Mouse (Mus musculus) forebrain, embryonic 11.5 days (tissue): ENCODE measurements around the gene Sacs. TPM values are rescaled to one million over a fixed set of nuclear protein-coding genes. Genes with fewer than 3 reads are reported as not detected.
"Not testable (repeated sequence)": the region's sequence is repeated elsewhere in the genome, so short reads cannot be mapped to it uniquely, and the experiment has no call there.

ENCODE experiments used
- ATAC-seq: fragments of 200-750 bp; cut with Nextera tagmentation; replicated peaks from 2 replicates; pipeline ENCODE4 v1.8.0; 2017; ENCODE audit warnings: moderate TSS enrichment; ENCODE audit not compliant: low FRiP score
- DNase-seq: peaks from one replicate; pipeline ENCODE4 v3.0.0-alpha.2; 2017; ENCODE audit warnings: low spot score
- H3K27ac ChIP-seq: fragments of 300-500 bp; sonication (generic); 2 replicates; pipeline ENCODE4 v1.5.1; 2014; ENCODE audit warnings: low read depth, low read length
- H3K27me3 ChIP-seq: fragments of 300-500 bp; sonication (generic); 2 replicates; pipeline ENCODE4 v1.6.1; 2014; ENCODE audit warnings: mild to moderate bottlenecking, low read length, mixed read lengths; ENCODE audit not compliant: control insufficient read depth, insufficient read depth
- H3K36me3 ChIP-seq: fragments of 300-500 bp; sonication (generic); 2 replicates; pipeline ENCODE4 v1.6.1; 2014; ENCODE audit warnings: mild to moderate bottlenecking, low read length, moderate library complexity, mixed read lengths; ENCODE audit not compliant: control insufficient read depth, insufficient read depth
- H3K4me1 ChIP-seq: fragments of 300-500 bp; sonication (generic); replicated peaks from 2 replicates; pipeline ENCODE4 v1.6.1; 2014; ENCODE audit warnings: low read length, mixed read lengths; ENCODE audit not compliant: control insufficient read depth, insufficient read depth
- H3K4me2 ChIP-seq: fragments of 300-500 bp; sonication (generic); 2 replicates; pipeline ENCODE4 v1.6.1; 2014; ENCODE audit warnings: low read depth, mild to moderate bottlenecking, low read length, moderate library complexity, mixed read lengths; ENCODE audit not compliant: severe bottlenecking
- H3K4me3 ChIP-seq: fragments of 300-500 bp; sonication (generic); 2 replicates; pipeline ENCODE4 v1.5.1; 2014; ENCODE audit warnings: low read depth, low read length
- H3K9ac ChIP-seq: fragments of 300-500 bp; sonication (generic); 2 replicates; pipeline ENCODE4 v1.6.1; 2014; ENCODE audit warnings: low read length
- H3K9me3 ChIP-seq: fragments of 300-500 bp; sonication (generic); 2 replicates; pipeline ENCODE4 v1.6.1; 2016; ENCODE audit warnings: low read length, mixed read lengths; ENCODE audit not compliant: control insufficient read depth
- WGBS: fragments of 180-500 bp; shearing (Covaris S2); extraction: QIAGEN DNeasy Blood & Tissue Kit; methylation state at CpG from one replicate; pipeline ENCODE4 v1.1.7; 2014; 5-methylcytosine and 5-hydroxymethylcytosine counted together
- polyA plus RNA-seq: library from polyadenylated mRNA; unstranded; fragments of >200 nt; fragmentation: Nextera tagmentation; extraction: Ambion mirVana; gene quantifications from 2 replicates; pipeline ENCODE4 v1.2.1, GENCODE M21; 2014

Gene Sacs
- polyA plus RNA-seq, 1 experiment from 2014 or later: 6.0 TPM

DNA sequence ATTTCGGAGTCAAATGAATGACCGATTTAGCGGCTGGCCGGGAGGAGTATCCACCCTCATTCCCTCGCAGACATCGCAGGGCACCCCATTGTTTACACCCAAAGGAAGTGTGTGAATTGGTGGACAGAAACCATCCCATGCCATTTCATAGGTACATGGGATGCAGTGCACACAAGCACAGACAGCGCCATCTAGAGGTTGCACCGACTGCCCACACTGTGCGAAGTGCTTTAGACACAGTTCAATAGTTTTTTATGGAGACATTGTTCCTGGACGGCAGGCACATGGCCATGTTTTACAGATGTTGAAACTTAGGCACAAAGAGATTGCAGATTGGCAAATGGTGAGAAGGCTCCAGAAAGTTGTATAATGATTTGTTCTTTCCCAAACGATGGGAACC, 5.6 kb downstream of the Sacs start:
- H3K27me3 ChIP-seq: no peaks in the 10 kb centered on the region
- no peak overlapping the region for H3K27ac ChIP-seq
- H3K9me3 ChIP-seq: no peaks in the 10 kb centered on the region
- DNase-seq (peak; percentile 74), ATAC-seq (no peak)
- no peak overlapping the region for H3K4me2 ChIP-seq
- WGBS: 40% methylated on average over 11 of the region's 11 CpGs
- 0 out of 2 replicates have a peak, but pooled peaks cover 2% of the 10 kb centered on the region for H3K4me1 ChIP-seq
- H3K36me3 ChIP-seq: no peaks in the 10 kb centered on the region
- H3K4me3 ChIP-seq: no peak overlapping the region
- H3K9ac ChIP-seq: no peak overlapping the region

DNA sequence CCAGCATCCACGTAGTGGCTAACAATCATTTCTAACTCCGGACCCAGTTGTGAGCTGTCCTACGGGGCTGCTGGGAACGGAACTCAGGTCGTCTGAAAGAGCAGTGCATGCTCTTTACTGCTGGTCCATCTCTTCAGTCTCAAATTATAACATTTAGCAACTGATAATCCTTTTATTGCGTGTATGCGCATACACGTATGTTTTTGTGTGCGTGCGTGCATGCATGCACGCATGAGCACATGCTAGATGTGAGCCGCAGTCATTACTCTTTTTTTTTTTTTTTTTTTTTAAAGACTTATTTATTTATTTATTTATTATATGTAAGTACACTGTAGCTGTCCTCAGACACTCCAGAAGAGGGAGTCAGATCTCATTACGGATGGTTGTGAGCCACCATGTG, 12.2 kb downstream of the Sacs start:
- not testable (repeated sequence) for H3K9ac ChIP-seq, H3K36me3 ChIP-seq, DNase-seq, H3K4me1 ChIP-seq, H3K4me2 ChIP-seq, H3K4me3 ChIP-seq, H3K27ac ChIP-seq, ATAC-seq, H3K9me3 ChIP-seq, H3K27me3 ChIP-seq
- 93% methylated on average over 12 of the region's 13 CpGs for WGBS

- Histone ChIP-seq H3K4me1 (no peaks in the 10 kb centered on the region), H3K4me2 (no peak overlapping the region), H3K27me3 (no peaks in the 10 kb centered on the region), H3K4me3 (no peak overlapping the region), H3K9me3 (no peaks in the 10 kb centered on the region), H3K9ac (no peak overlapping the region), H3K36me3 (no peaks in the 10 kb centered on the region), H3K27ac (no peak overlapping the region)
- ATAC-seq (no peak), DNase-seq (peak; percentile 38)
- WGBS: 85% methylated on average over 6 of the region's 6 CpGs
Observed at GRCm38 (mm10) chr14:61154900-61155585, 16.8 kb downstream of the Sacs start.

GRCm38 (mm10) chr14:61155687-61156086, 17.4 kb downstream of the Sacs start:
- H3K4me3 ChIP-seq: no peak overlapping the region
- DNase-seq (no peak), ATAC-seq (no peak)
- H3K27ac ChIP-seq: no peak overlapping the region
- H3K4me2 ChIP-seq: no peak overlapping the region
- no peak overlapping the region for H3K9ac ChIP-seq
- no peaks in the 10 kb centered on the region for H3K4me1 ChIP-seq
- H3K9me3 ChIP-seq: no peaks in the 10 kb centered on the region
- H3K27me3 ChIP-seq: no peaks in the 10 kb centered on the region
- H3K36me3 ChIP-seq: no peaks in the 10 kb centered on the region

DNA sequence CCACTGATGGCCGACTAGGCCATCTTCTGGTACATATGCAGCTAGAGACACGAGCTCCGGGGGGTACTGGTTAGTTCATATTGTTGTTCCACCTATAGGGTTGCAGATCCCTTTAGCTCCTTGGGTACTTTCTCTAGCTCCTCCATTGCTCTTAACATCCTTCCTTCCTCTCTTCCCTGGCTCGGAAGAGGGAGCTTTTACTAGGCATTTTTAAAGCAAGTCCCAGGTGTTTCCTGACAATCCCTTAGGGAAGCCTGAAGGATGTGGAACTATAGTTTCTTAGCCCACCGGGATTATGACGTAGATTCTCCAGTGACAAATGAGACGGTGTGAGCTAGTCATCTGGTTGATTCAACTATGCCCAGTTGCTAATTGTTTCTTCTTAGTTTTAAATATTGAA, 19.2 kb downstream of the Sacs start:
- H3K9ac ChIP-seq, H3K4me3 ChIP-seq, H3K9me3 ChIP-seq, ATAC-seq, H3K27me3 ChIP-seq, H3K4me2 ChIP-seq, H3K36me3 ChIP-seq, H3K27ac ChIP-seq, DNase-seq, H3K4me1 ChIP-seq: not testable (repeated sequence)
- 91% methylated on average over 4 of the region's 7 CpGs for WGBS

DNA sequence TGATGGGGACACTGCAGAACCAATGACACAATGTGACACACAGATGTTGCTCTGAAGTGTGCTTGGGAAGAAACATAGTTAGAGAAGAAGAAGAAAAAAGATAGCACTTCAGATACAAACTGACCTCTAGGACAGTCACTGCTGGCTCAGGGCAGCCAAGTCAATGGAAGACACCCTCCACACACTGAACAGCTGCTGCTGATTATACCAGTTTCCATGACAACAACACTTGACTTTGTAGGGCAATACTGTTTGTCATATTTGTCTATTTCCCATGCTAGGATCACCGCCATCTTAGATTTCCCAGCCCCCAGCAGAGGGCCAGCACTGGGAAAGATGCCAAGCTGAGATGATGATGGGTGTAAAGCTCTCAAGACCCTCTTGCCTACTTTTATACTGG, 22.7 kb downstream of the Sacs start:
- WGBS: 82% methylated on average over 1 of the region's 1 CpGs
- ATAC-seq: no peak

DNA sequence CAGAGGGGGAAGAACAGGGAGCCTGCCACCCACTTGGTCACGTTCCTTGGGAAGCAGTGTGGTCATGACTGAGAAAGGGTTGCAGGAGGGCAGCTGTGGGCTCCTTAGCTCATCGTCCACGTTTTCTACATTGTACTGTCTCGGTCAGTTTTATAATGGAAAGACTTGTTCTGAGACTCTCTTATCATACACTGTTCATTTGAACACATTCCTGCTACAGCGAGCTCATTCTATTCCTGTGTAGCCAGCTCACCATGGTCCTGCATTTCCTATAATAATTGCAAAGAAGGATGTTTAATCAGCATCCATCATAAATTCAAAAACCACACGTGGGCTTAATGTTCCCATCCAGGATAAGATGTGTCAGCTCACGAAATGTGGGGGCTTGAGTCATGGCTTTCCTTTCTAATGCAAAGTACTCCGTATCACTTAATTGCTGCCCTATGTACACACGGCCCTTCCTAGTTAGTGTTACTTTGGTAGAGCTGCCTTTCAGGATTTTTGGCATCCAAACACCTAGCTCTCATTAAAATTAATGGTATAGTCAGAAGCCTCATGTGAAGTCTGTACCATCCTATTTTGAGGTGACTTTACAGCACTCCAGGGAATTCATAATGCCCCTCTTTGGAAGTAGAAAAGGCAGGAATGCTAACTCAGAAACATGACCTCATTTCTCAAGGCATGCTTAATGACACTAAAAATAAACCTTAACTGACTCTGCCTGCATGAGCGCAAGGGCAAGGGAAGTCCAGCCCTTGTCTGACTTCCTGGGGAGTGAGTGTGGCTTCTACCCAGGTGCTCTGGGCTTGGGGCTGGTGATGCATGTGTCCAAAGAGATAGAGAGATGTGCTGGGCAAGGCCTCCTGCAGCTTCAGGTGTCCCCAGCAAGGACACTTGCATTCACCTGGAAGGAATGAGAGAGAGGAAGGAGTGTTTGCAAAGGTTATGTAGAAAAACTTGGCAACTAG, 23.4 kb downstream of the Sacs start:
- no peak overlapping the region for H3K27ac ChIP-seq
- H3K4me2 ChIP-seq: no peak overlapping the region
- DNase-seq: no peak
- H3K27me3 ChIP-seq: no peaks in the 10 kb centered on the region
- no peaks in the 10 kb centered on the region for H3K9me3 ChIP-seq
- WGBS: 81% methylated on average over 10 of the region's 10 CpGs
- no peaks in the 10 kb centered on the region for H3K4me1 ChIP-seq
- ATAC-seq: no peak
- no peaks in the 10 kb centered on the region for H3K36me3 ChIP-seq
- H3K9ac ChIP-seq: no peak overlapping the region
- no peak overlapping the region for H3K4me3 ChIP-seq

More for the DNA sequence above, 22.7 kb downstream of the Sacs start:
- no peak for DNase-seq
- no peaks in the 10 kb centered on the region for H3K4me1 ChIP-seq
- no peaks in the 10 kb centered on the region for H3K36me3 ChIP-seq
- H3K9ac ChIP-seq: no peak overlapping the region
- H3K27ac ChIP-seq: no peak overlapping the region
- H3K4me2 ChIP-seq: no peak overlapping the region
- no peak overlapping the region for H3K4me3 ChIP-seq
- H3K27me3 ChIP-seq: no peaks in the 10 kb centered on the region
- no peaks in the 10 kb centered on the region for H3K9me3 ChIP-seq

GRCm38 (mm10) chr14:61164461-61164860, 26.2 kb downstream of the Sacs start:
- Histone ChIP-seq H3K9me3 (no peaks in the 10 kb centered on the region), H3K27me3 (no peaks in the 10 kb centered on the region), H3K9ac (no peak overlapping the region), H3K4me1 (no peaks in the 10 kb centered on the region), H3K36me3 (no peaks in the 10 kb centered on the region), H3K4me3 (no peak overlapping the region), H3K4me2 (no peak overlapping the region), H3K27ac (no peak overlapping the region)
- ATAC-seq (no peak), DNase-seq (no peak)
- WGBS: 90% methylated on average over 3 of the region's 3 CpGs
